ENCODE assay signal across 20 mouse cellular contexts in genomic region chr14:76735107-76735506, GRCm38 (mm10).
DNase-seq lines count a peak whose midpoint lies in the region; ATAC-seq lines count a peak whose summit lies in the region.
"Had no signal": no experiment of that assay in that cellular context is flagged by ENCODE, and none has a peak within 500 bp of the region (broad histone marks: within the 10 kb centered on the region; RNA-seq: fewer than 3 reads in every experiment).

No protein-coding gene starts in this region.

- no peak overlapping the region for H3K9ac ChIP-seq in neural tube, embryonic 15.5 days (replicated peaks)
- no peak overlapping the region for H3K9ac ChIP-seq in forebrain, embryonic 12.5 days
- no peak overlapping the region for H3K9ac ChIP-seq in hindbrain, embryonic 16.5 days (ENCODE audit: low read depth, low read length)
- H3K9ac ChIP-seq in intestine, embryonic 15.5 days, result no peak overlapping the region
- H3K9ac ChIP-seq in liver, embryonic 12.5 days, result no peak overlapping the region

- 45% methylated on average over 4 of the region's 4 CpGs for WGBS in neural tube, embryonic 15.5 days
- 29% methylated on average over 4 of the region's 4 CpGs for WGBS in forebrain, embryonic 12.5 days
- 23% methylated on average over 4 of the region's 4 CpGs for WGBS in hindbrain, embryonic 16.5 days
- 46% methylated on average over 4 of the region's 4 CpGs for WGBS in intestine, embryonic 15.5 days
- WGBS in liver, embryonic 12.5 days (ENCODE audit: insufficient replicate concordance), result 48% methylated on average over 4 of the region's 4 CpGs

- DNase-seq in neural tube, embryonic 10.5 days (ENCODE audit: extremely low spot score, low spot score), result no peak
- no peak for DNase-seq in B cell, adult 2 months
- DNase-seq in gastrocnemius, postnatal 36 days, result no peak
- DNase-seq: adrenal gland, postnatal 25 days; gastrocnemius, adult 2 months; heart, adult 2 months; heart, postnatal 36 days; kidney, adult 2 months; kidney, postnatal 36 days; layer of hippocampus, postnatal 36 days; lung, postnatal 36 days; right cerebral cortex, postnatal 4 days; thymus, postnatal 14 days had no signal

- H3K9me3 ChIP-seq in neural tube, embryonic 15.5 days (replicated peaks), result no peaks in the 10 kb centered on the region
- no peaks in the 10 kb centered on the region for H3K9me3 ChIP-seq in forebrain, embryonic 12.5 days
- no peaks in the 10 kb centered on the region for H3K9me3 ChIP-seq in hindbrain, embryonic 16.5 days (ENCODE audit: control insufficient read depth, low read length)
- no peaks in the 10 kb centered on the region for H3K9me3 ChIP-seq in intestine, embryonic 15.5 days
- no peaks in the 10 kb centered on the region for H3K9me3 ChIP-seq in liver, embryonic 12.5 days (replicated peaks)
- H3K9me3 ChIP-seq: limb, embryonic 10.5 days had no signal

- ATAC-seq in neural tube, embryonic 15.5 days (ENCODE audit: low FRiP score), result peak; percentile 54; the same call in 1 of the 2 replicates
- ATAC-seq in forebrain, embryonic 12.5 days (ENCODE audit: low FRiP score), result no peak
- ATAC-seq in hindbrain, embryonic 16.5 days, result peak; percentile 63
- ATAC-seq in intestine, embryonic 15.5 days, result no peak
- ATAC-seq in liver, embryonic 12.5 days, result no peak

- intact Hi-C loops in gastrocnemius, postnatal 36 days (cut with DNase I), result no loop called here

- H3K4me2 ChIP-seq in neural tube, embryonic 15.5 days, result no peak overlapping the region
- H3K4me2 ChIP-seq in forebrain, embryonic 12.5 days, result no peak overlapping the region
- H3K4me2 ChIP-seq in hindbrain, embryonic 16.5 days (ENCODE audit: low read length), result no peak overlapping the region
- H3K4me2 ChIP-seq in intestine, embryonic 15.5 days (replicated peaks), result no peak overlapping the region
- no peak overlapping the region for H3K4me2 ChIP-seq in liver, embryonic 12.5 days

- no peak overlapping the region for H3K27ac ChIP-seq in neural tube, embryonic 15.5 days (replicated peaks)
- 0 out of 2 replicates have a peak overlapping the region, but pooled peaks have one; percentile 13 for H3K27ac ChIP-seq in forebrain, embryonic 12.5 days
- H3K27ac ChIP-seq in hindbrain, embryonic 16.5 days (ENCODE audit: low read depth, low read length), result no peak overlapping the region; the same call in 1 of the 2 replicates
- no peak overlapping the region for H3K27ac ChIP-seq in intestine, embryonic 15.5 days
- H3K27ac ChIP-seq in liver, embryonic 12.5 days, result no peak overlapping the region
- H3K27ac ChIP-seq: gastrocnemius, adult 2 months; heart, adult 2 months; limb, embryonic 10.5 days had no signal

- no peaks in the 10 kb centered on the region for H3K36me3 ChIP-seq in neural tube, embryonic 15.5 days
- H3K36me3 ChIP-seq in forebrain, embryonic 12.5 days (replicated peaks), result no peaks in the 10 kb centered on the region
- H3K36me3 ChIP-seq in hindbrain, embryonic 16.5 days (ENCODE audit: control insufficient read depth, insufficient read depth, low read length), result no peaks in the 10 kb centered on the region
- H3K36me3 ChIP-seq in intestine, embryonic 15.5 days, result no peaks in the 10 kb centered on the region
- no peaks in the 10 kb centered on the region for H3K36me3 ChIP-seq in liver, embryonic 12.5 days
- H3K36me3 ChIP-seq: limb, embryonic 10.5 days had no signal

- H3K4me1 ChIP-seq in neural tube, embryonic 15.5 days, result peaks cover 17% of the 10 kb centered on the region
- H3K4me1 ChIP-seq in forebrain, embryonic 12.5 days, result peaks cover 12% of the 10 kb centered on the region
- peaks cover 5% of the 10 kb centered on the region for H3K4me1 ChIP-seq in hindbrain, embryonic 16.5 days (ENCODE audit: control insufficient read depth, insufficient read depth, low read depth, low read length)
- 0 out of 2 replicates have a peak, but pooled peaks cover 4% of the 10 kb centered on the region for H3K4me1 ChIP-seq in intestine, embryonic 15.5 days (replicated peaks)
- H3K4me1 ChIP-seq in liver, embryonic 12.5 days, result peaks cover 18% of the 10 kb centered on the region; the same call in 1 of the 2 replicates

- H3K4me3 ChIP-seq in neural tube, embryonic 15.5 days (replicated peaks), result no peak overlapping the region
- no peak overlapping the region for H3K4me3 ChIP-seq in forebrain, embryonic 12.5 days (replicated peaks)
- no peak overlapping the region for H3K4me3 ChIP-seq in hindbrain, embryonic 16.5 days (ENCODE audit: low read length)
- no peak overlapping the region for H3K4me3 ChIP-seq in intestine, embryonic 15.5 days (replicated peaks)
- H3K4me3 ChIP-seq in liver, embryonic 12.5 days, result no peak overlapping the region
- H3K4me3 ChIP-seq: erythroblast, embryonic 14.5 days; gastrocnemius, adult 2 months; heart, adult 2 months; limb, embryonic 10.5 days had no signal

- no peaks in the 10 kb centered on the region for H3K27me3 ChIP-seq in neural tube, embryonic 15.5 days (replicated peaks)
- no peaks in the 10 kb centered on the region for H3K27me3 ChIP-seq in forebrain, embryonic 12.5 days
- no peaks in the 10 kb centered on the region for H3K27me3 ChIP-seq in hindbrain, embryonic 16.5 days (replicated peaks; ENCODE audit: control insufficient read depth, insufficient read depth, low read length)
- no peaks in the 10 kb centered on the region for H3K27me3 ChIP-seq in intestine, embryonic 15.5 days (replicated peaks)
- no peaks in the 10 kb centered on the region for H3K27me3 ChIP-seq in liver, embryonic 12.5 days (replicated peaks)

Comparison
In these comparisons a context has a peak if more than half of its experiments do, and no peak if none do; other contexts are left out.
1. ATAC-seq: peak in neural tube, embryonic 15.5 days (single experiment) and hindbrain, embryonic 16.5 days (single experiment); none in forebrain, embryonic 12.5 days (single experiment), intestine, embryonic 15.5 days (single experiment) and liver, embryonic 12.5 days (single experiment).